Mouse (Mus musculus) brain, embryonic 14.5 days (tissue): ENCODE results near the gene 4932411N23Rik. TPM values are rescaled to one million over a fixed set of nuclear protein-coding genes. Genes with fewer than 3 reads are reported as not detected.
"Not testable (repeated sequence)": the region's sequence is repeated elsewhere in the genome, so short reads cannot be mapped to it uniquely, and the experiment has no call there.

Experiments used
- DNase-seq: peaks from one replicate; pipeline ENCODE4 v3.0.0-alpha.2; 2011; ENCODE audit warnings: low read depth
- CTCF ChIP-seq: fragments of 200-500 bp; IDR thresholded peaks from 2 replicates; pipeline ENCODE4 v1.5.1; 2012; ENCODE audit warnings: inconsistent platforms, mild to moderate bottlenecking, moderate library complexity, borderline replicate concordance; ENCODE audit not compliant: insufficient read depth, insufficient read length; ENCODE audit errors: extremely low read depth
- POLR2A ChIP-seq: fragments of 200-500 bp; IDR thresholded peaks from 2 replicates; pipeline ENCODE4 v1.6.1; 2012; ENCODE audit warnings: mild to moderate bottlenecking, inconsistent platforms, borderline replicate concordance; ENCODE audit not compliant: poor library complexity, insufficient read depth, insufficient read length, severe bottlenecking; ENCODE audit errors: extremely low read depth
- polyA plus RNA-seq: library from polyadenylated mRNA; depleted of rRNA; stranded (reverse); fragments of >200 nt; gene quantifications from 2 replicates; pipeline ENCODE4 v1.2.3, GENCODE M21; 2012; rRNA removed

4932411N23Rik gene
- polyA plus RNA-seq = not detected in 2 replicates

DNA sequence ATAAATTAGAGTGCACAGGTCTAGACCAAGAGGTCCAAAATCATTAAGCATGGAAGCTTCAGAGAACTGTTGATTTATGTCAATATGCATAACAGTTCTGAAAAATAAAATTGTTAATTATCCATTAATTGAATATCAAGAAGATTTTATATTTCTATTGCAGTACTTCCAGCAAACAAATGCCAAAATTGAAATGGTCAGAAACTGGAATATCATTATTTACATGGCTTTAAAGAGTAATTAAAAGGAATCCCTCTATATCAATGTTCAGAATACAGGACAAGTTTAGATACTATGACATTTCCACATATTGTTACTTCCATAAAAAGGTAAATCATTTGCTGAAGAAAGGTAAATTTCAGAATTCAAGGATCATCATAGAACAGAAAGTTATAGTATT lies at the start of gene 4932411N23Rik:
Gene 4932411N23Rik (minus strand): TSS at position 101 of the 400 bp plus-strand sequence.
- no peak for TF ChIP-seq CTCF
- TF ChIP-seq POLR2A = no peak
- DNase-seq = no peak

DNA sequence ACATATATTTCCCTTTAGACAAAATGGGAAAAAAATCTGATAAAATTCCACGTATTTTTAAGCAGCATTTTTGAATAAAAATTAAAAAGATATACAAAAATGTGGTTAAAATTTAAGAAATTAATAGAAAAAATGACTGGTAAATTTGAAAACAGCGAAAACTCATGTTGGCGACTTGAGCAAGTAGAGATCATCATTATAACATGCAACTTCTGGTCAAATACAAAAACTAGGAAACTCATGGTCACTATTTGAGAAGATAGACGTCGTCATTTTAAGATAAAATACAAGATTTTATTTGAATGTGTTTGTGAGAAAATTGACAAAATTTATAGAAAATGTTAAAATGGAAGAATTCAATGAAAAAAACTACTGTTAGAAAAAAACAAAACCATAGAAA lies 35.8 kb downstream of the 4932411N23Rik start:
- DNase-seq = no peak
- TF ChIP-seq CTCF (no peak), POLR2A (no peak)

GRCm38 (mm10) chrX:126777643-126778042 lies 38.0 kb downstream of the 4932411N23Rik start:
- peak; percentile 8 for DNase-seq

DNA sequence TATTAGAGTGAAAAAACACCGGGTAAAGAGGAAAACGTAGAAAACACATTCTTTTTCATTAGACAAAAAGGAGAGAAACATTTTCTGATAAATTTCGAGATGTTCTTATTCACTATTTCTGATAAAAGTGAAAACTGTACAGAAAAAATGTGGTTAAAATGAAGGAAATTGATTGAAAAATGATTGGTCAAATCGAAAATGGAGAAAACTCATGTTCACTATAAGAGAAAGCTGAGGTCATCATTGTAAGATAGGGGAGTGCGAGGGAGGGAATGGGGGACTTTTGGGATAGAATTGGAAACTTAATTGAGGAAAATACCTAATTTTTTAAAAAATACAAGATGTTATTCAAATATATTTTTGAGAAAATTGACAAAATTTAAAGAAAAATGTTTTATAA lies 40.8 kb downstream of the 4932411N23Rik start:
- DNase-seq = peak; percentile 2

DNA sequence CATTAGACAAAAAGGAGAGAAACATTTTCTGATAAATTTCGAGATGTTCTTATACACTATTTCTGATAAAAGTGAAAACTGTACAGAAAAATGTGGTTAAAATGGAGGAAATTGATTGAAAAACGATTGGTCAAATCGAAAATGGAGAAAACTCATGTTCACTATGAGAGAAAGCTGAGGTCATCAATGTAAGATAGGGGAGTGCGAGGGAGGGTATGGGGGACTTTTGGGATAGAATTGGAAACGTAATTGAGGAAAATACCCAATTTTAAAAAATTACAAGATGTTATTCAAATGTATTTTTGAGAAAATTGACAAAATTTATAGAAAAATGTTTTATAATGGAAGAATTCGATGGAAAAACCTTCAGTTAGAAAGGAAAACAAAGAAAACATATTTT lies 42.2 kb downstream of the 4932411N23Rik start:
- not testable (repeated sequence) for DNase-seq

Other genes starting within 250 kb of the 4932411N23Rik start
- gene Gm382, start 224.1 kb upstream of the 4932411N23Rik start, polyA plus RNA-seq = not detected in 2 replicates